14 mouse cellular contexts compared by ENCODE assay signal in the genomic region with DNA sequence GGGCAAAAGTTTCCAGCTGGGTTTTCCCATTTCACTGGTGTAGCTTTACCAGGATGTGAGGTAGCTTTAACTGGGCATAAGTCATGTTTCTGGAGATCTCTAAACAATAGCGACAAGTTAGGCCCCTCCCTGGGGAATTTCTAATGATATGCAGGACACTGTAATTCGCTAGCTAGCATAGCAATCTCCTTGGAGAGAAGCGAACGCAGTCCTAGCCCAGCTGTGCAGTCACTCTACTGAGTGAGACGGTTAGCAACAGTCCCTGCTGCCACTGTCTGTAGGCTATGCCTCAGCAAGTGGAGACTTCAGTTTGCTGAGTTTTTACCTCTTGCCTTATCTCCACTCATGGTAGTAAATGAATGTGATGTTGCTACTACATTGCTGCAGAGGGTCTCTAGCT.
DNase-seq lines count a peak whose midpoint lies in the region; ATAC-seq and TF ChIP-seq lines count a peak whose summit lies in the region.
"Had no signal": no experiment of that assay in that cellular context is flagged by ENCODE, and none has a peak within 500 bp of the region (broad histone marks: within the 10 kb centered on the region; RNA-seq: fewer than 3 reads in every experiment).

No protein-coding gene starts in this region.

- TF ChIP-seq POLR2A in cerebellum, adult 2 months (IDR thresholded peaks at IDR 0.05; ENCODE audit: borderline replicate concordance, insufficient read depth, low read length), result no peak

- peak; percentile 87 for ATAC-seq in hindbrain, embryonic 11.5 days (ENCODE audit: low FRiP score)
- peak; percentile 81; the same call in 1 of the 2 replicates for ATAC-seq in midbrain, embryonic 13.5 days
- ATAC-seq: intestine, embryonic 15.5 days had no signal

- no peak overlapping the region for H3K4me3 ChIP-seq in hindbrain, embryonic 11.5 days (ENCODE audit: low read depth, low read length)
- no peak overlapping the region for H3K4me3 ChIP-seq in hindbrain, embryonic 10.5 days
- H3K4me3 ChIP-seq in embryonic facial prominence, embryonic 10.5 days, result no peak overlapping the region
- no peak overlapping the region for H3K4me3 ChIP-seq in midbrain, embryonic 13.5 days (replicated peaks)
- no peak overlapping the region for H3K4me3 ChIP-seq in cerebellum, adult 2 months (replicated peaks; ENCODE audit: insufficient read depth, low read depth, low read length)
- H3K4me3 ChIP-seq: intestine, embryonic 15.5 days; limb, embryonic 12.5 days; lung, embryonic 15.5 days had no signal

- H3K4me2 ChIP-seq in hindbrain, embryonic 11.5 days (replicated peaks; ENCODE audit: low read depth, low read length), result no peak overlapping the region
- H3K4me2 ChIP-seq in midbrain, embryonic 13.5 days (replicated peaks), result no peak overlapping the region
- H3K4me2 ChIP-seq: intestine, embryonic 15.5 days; limb, embryonic 12.5 days; lung, embryonic 15.5 days had no signal

- no peak overlapping the region for H3K27ac ChIP-seq in hindbrain, embryonic 11.5 days (ENCODE audit: low read depth, low read length)
- H3K27ac ChIP-seq in hindbrain, embryonic 10.5 days, result no peak overlapping the region
- H3K27ac ChIP-seq in embryonic facial prominence, embryonic 10.5 days (replicated peaks), result no peak overlapping the region
- H3K27ac ChIP-seq in midbrain, embryonic 13.5 days, result no peak overlapping the region
- no peak overlapping the region for H3K27ac ChIP-seq in cerebellum, adult 2 months (ENCODE audit: insufficient read depth, low read length)
- H3K27ac ChIP-seq: intestine, embryonic 15.5 days; limb, embryonic 12.5 days; lung, embryonic 15.5 days had no signal

- no peaks in the 10 kb centered on the region for H3K4me1 ChIP-seq in hindbrain, embryonic 11.5 days (replicated peaks; ENCODE audit: control insufficient read depth, insufficient read depth, low read length)
- H3K4me1 ChIP-seq in hindbrain, embryonic 10.5 days (replicated peaks), result peaks cover 6% of the 10 kb centered on the region; the same call in 1 of the 2 replicates
- H3K4me1 ChIP-seq in embryonic facial prominence, embryonic 10.5 days, result peaks cover 7% of the 10 kb centered on the region; the same call in 1 of the 2 replicates
- peaks cover 6% of the 10 kb centered on the region; the same call in 1 of the 2 replicates for H3K4me1 ChIP-seq in midbrain, embryonic 13.5 days (replicated peaks)
- H3K4me1 ChIP-seq in cerebellum, adult 2 months (ENCODE audit: control insufficient read depth, insufficient read depth, low read length), result no peaks in the 10 kb centered on the region
- H3K4me1 ChIP-seq: intestine, embryonic 15.5 days; lung, embryonic 15.5 days had no signal

- H3K27me3 ChIP-seq in hindbrain, embryonic 11.5 days (ENCODE audit: control insufficient read depth, insufficient read depth, low read length), result no peaks in the 10 kb centered on the region
- H3K27me3 ChIP-seq in hindbrain, embryonic 10.5 days (ENCODE audit: insufficient read depth, poor library complexity, severe bottlenecking), result no peaks in the 10 kb centered on the region
- no peaks in the 10 kb centered on the region for H3K27me3 ChIP-seq in embryonic facial prominence, embryonic 10.5 days (replicated peaks; ENCODE audit: low read depth, poor library complexity, severe bottlenecking)
- H3K27me3 ChIP-seq in midbrain, embryonic 13.5 days, result no peaks in the 10 kb centered on the region
- no peaks in the 10 kb centered on the region for H3K27me3 ChIP-seq in cerebellum, adult 2 months (ENCODE audit: control insufficient read depth, insufficient read depth, low read length)
- H3K27me3 ChIP-seq: intestine, embryonic 15.5 days; lung, embryonic 15.5 days had no signal

- H3K9ac ChIP-seq in hindbrain, embryonic 11.5 days (ENCODE audit: low read depth, low read length), result no peak overlapping the region
- H3K9ac ChIP-seq in midbrain, embryonic 13.5 days (replicated peaks), result no peak overlapping the region
- H3K9ac ChIP-seq: intestine, embryonic 15.5 days; limb, embryonic 12.5 days; lung, embryonic 15.5 days had no signal

- TF ChIP-seq CTCF in cerebellum, adult 2 months (IDR thresholded peaks at IDR 0.05; ENCODE audit: borderline replicate concordance, insufficient read depth, low read depth, low read length), result no peak

- H3K9me3 ChIP-seq in hindbrain, embryonic 11.5 days (ENCODE audit: control insufficient read depth, low read length), result no peaks in the 10 kb centered on the region
- no peaks in the 10 kb centered on the region for H3K9me3 ChIP-seq in hindbrain, embryonic 10.5 days
- H3K9me3 ChIP-seq in embryonic facial prominence, embryonic 10.5 days, result no peaks in the 10 kb centered on the region
- H3K9me3 ChIP-seq in midbrain, embryonic 13.5 days, result no peaks in the 10 kb centered on the region
- H3K9me3 ChIP-seq: intestine, embryonic 15.5 days; limb, embryonic 12.5 days; lung, embryonic 15.5 days had no signal

- H3K36me3 ChIP-seq in hindbrain, embryonic 11.5 days (ENCODE audit: control insufficient read depth, insufficient read depth, low read length), result no peaks in the 10 kb centered on the region
- no peaks in the 10 kb centered on the region for H3K36me3 ChIP-seq in hindbrain, embryonic 10.5 days
- H3K36me3 ChIP-seq in embryonic facial prominence, embryonic 10.5 days (replicated peaks), result no peaks in the 10 kb centered on the region
- no peaks in the 10 kb centered on the region for H3K36me3 ChIP-seq in midbrain, embryonic 13.5 days
- H3K36me3 ChIP-seq: intestine, embryonic 15.5 days; limb, embryonic 12.5 days; lung, embryonic 15.5 days had no signal

- DNase-seq in hindbrain, embryonic 11.5 days (ENCODE audit: low spot score), result peak; percentile 30
- no peak for DNase-seq in hindbrain, embryonic 10.5 days (ENCODE audit: low spot score)
- DNase-seq in R1 (ENCODE audit: low read depth, low spot score), result peak; percentile 1
- DNase-seq in embryonic facial prominence, embryonic 10.5 days (ENCODE audit: low spot score), result peak; percentile 11
- DNase-seq in layer of hippocampus, adult 18-20 months (ENCODE audit: low spot score in 2 of 2), result no peak
- no peak for DNase-seq in cerebellum, adult 2 months
- DNase-seq: adrenal gland, postnatal 25 days; heart, adult 11 months; heart, postnatal 10 days; right cerebral cortex, postnatal 14 days had no signal

- 30% methylated on average over 5 of the region's 5 CpGs for WGBS in hindbrain, embryonic 11.5 days
- 35% methylated on average over 5 of the region's 5 CpGs for WGBS in hindbrain, embryonic 10.5 days
- WGBS in embryonic facial prominence, embryonic 10.5 days, result 32% methylated on average over 5 of the region's 5 CpGs
- 29% methylated on average over 5 of the region's 5 CpGs for WGBS in midbrain, embryonic 13.5 days
- WGBS in cerebellum, adult 2 months, result 22% methylated on average over 5 of the region's 5 CpGs

Comparison
In these comparisons a context has a peak if more than half of its experiments do, and no peak if none do; other contexts are left out.
1. DNase-seq: peak in hindbrain, embryonic 11.5 days (single experiment), R1 (single experiment) and embryonic facial prominence, embryonic 10.5 days (single experiment); none in hindbrain, embryonic 10.5 days (single experiment), layer of hippocampus, adult 18-20 months (0 of 2) and cerebellum, adult 2 months (0 of 2).